Mouse (Mus musculus) heart, embryonic 13.5 days (tissue): Measurements from ENCODE around the gene Igf2bp3. TPM values are rescaled to one million over a fixed set of nuclear protein-coding genes. Genes with fewer than 3 reads are reported as not detected.

Experiments used
- polyA plus RNA-seq: library from polyadenylated mRNA; unstranded; fragments of >200 nt; fragmentation: Nextera tagmentation; extraction: Ambion mirVana; gene quantifications from 2 replicates; pipeline ENCODE4 v1.2.1, GENCODE M21; 2015

Gene Igf2bp3
- polyA plus RNA-seq, 1 experiment from 2014 or later: 39.2 TPM

Other genes with a start within 250 kb of the Igf2bp3 start
- gene Doxl2, start 240.0 kb downstream of the Igf2bp3 start, polyA plus RNA-seq: not detected in 2 replicates
- not detected in 2 replicates for gene Svs1, start 228.1 kb downstream of the Igf2bp3 start, polyA plus RNA-seq
- gene Gpnmb, start 178.4 kb downstream of the Igf2bp3 start, polyA plus RNA-seq: 0.66 and 0.83 TPM in 2 replicates
- gene Malsu1, start 141.2 kb downstream of the Igf2bp3 start, polyA plus RNA-seq: 49.6 and 59.8 TPM in 2 replicates
- gene Tra2a, start 49.1 kb upstream of the Igf2bp3 start, polyA plus RNA-seq: 57.7 and 67.6 TPM in 2 replicates
- 8.0 and 8.3 TPM in 2 replicates for gene Ccdc126, start 104.3 kb upstream of the Igf2bp3 start, polyA plus RNA-seq
- gene Fam221a, start 152.8 kb upstream of the Igf2bp3 start, polyA plus RNA-seq: 3.5 and 4.1 TPM in 2 replicates
- gene Stk31, start 180.6 kb upstream of the Igf2bp3 start, polyA plus RNA-seq: 0.05 and 0.10 TPM in 2 replicates